Mouse (Mus musculus) limb, embryonic 12.5 days (tissue): ENCODE measurements around the gene Sema3d. TPM values are rescaled to one million over a fixed set of nuclear protein-coding genes. Genes with fewer than 3 reads are reported as not detected.

Experiments used
- ATAC-seq: fragments of 200-750 bp; cut with Nextera tagmentation; 2 replicates; pipeline ENCODE4 v1.8.0; 2017; ENCODE audit warnings: low read depth, moderate TSS enrichment; ENCODE audit not compliant: insufficient number of reproducible peaks, insufficient read depth, low FRiP score, low TSS enrichment
- H3K27ac ChIP-seq: fragments of 300-500 bp; sonication (generic); 2 replicates; pipeline ENCODE4 v1.5.1; 2016; ENCODE audit warnings: mild to moderate bottlenecking, moderate library complexity
- H3K27me3 ChIP-seq: fragments of 300-500 bp; sonication (generic); 2 replicates; pipeline ENCODE4 v1.6.1; 2016; ENCODE audit warnings: mild to moderate bottlenecking, moderate library complexity
- H3K36me3 ChIP-seq: fragments of 300-500 bp; sonication (generic); 2 replicates; pipeline ENCODE4 v1.6.1; 2016; ENCODE audit warnings: mild to moderate bottlenecking, moderate library complexity
- H3K4me1 ChIP-seq: fragments of 300-500 bp; sonication (generic); replicated peaks from 2 replicates; pipeline ENCODE4 v1.6.1; 2016
- H3K4me2 ChIP-seq: fragments of 300-500 bp; sonication (generic); 2 replicates; pipeline ENCODE4 v1.6.1; 2016; ENCODE audit warnings: mild to moderate bottlenecking, moderate library complexity
- H3K4me3 ChIP-seq: fragments of 300-500 bp; sonication (generic); replicated peaks from 2 replicates; pipeline ENCODE4 v1.5.1; 2016; ENCODE audit warnings: mild to moderate bottlenecking
- H3K9ac ChIP-seq: fragments of 300-500 bp; sonication (generic); replicated peaks from 2 replicates; pipeline ENCODE4 v1.6.1; 2016; ENCODE audit warnings: mild to moderate bottlenecking, moderate library complexity
- H3K9me3 ChIP-seq: fragments of 300-500 bp; sonication (generic); 2 replicates; pipeline ENCODE4 v1.6.1; 2016; ENCODE audit warnings: mild to moderate bottlenecking, moderate library complexity
- WGBS: fragments of 180-500 bp; shearing (Covaris S2); methylation state at CpG from one replicate; pipeline ENCODE4 v1.1.7; 2016; 5-methylcytosine and 5-hydroxymethylcytosine counted together
- polyA plus RNA-seq: library from polyadenylated mRNA; unstranded; fragments of >200 nt; fragmentation: Nextera tagmentation; extraction: Ambion mirVana; gene quantifications from 2 replicates; pipeline ENCODE4 v1.2.1, GENCODE M21; 2016

Sema3d gene
- 20.7 and 23.2 TPM in 2 replicates for polyA plus RNA-seq

- WGBS, result 1% methylated on average over 49 of the region's 49 CpGs
- peak within 1 kb of the TSS; percentile 73 for H3K9ac ChIP-seq
- no peaks in the 10 kb centered on the region for H3K36me3 ChIP-seq
- ATAC-seq, result peak; percentile 90
- peak within 1 kb of the TSS; percentile 59; the same call in 1 of the 2 replicates for H3K27ac ChIP-seq
- H3K4me1 ChIP-seq, result 0 out of 2 replicates have a peak, but pooled peaks cover 4% of the 10 kb centered on the region
- H3K9me3 ChIP-seq, result no peaks in the 10 kb centered on the region
- peaks cover 17% of the 10 kb centered on the region for H3K27me3 ChIP-seq
- peak within 1 kb of the TSS; percentile 58 for H3K4me3 ChIP-seq
- peak within 1 kb of the TSS; percentile 83 for H3K4me2 ChIP-seq
These were observed at the start of gene Sema3d for GRCm38 (mm10) chr5:12383133-12383959. Gene Sema3d, plus strand, starts transcription at chr5:12383385.

GRCm38 (mm10) chr5:12377261-12377660 lies 5.9 kb upstream of the Sema3d start:
- H3K4me3 ChIP-seq, result no peak overlapping the region
- no peak overlapping the region for H3K4me2 ChIP-seq
- H3K9ac ChIP-seq, result no peak overlapping the region
- no peaks in the 10 kb centered on the region for H3K27me3 ChIP-seq
- no peaks in the 10 kb centered on the region for H3K36me3 ChIP-seq
- H3K4me1 ChIP-seq, result no peaks in the 10 kb centered on the region
- no peak overlapping the region for H3K27ac ChIP-seq
- WGBS, result 51% methylated on average over 1 of the region's 1 CpGs
- no peaks in the 10 kb centered on the region for H3K9me3 ChIP-seq
- ATAC-seq, result no peak

GRCm38 (mm10) chr5:12378900-12379299 lies 4.3 kb upstream of the Sema3d start:
- no peak overlapping the region for H3K4me3 ChIP-seq
- peaks cover 3% of the 10 kb centered on the region; the same call in 1 of the 2 replicates for H3K27me3 ChIP-seq
- no peak overlapping the region for H3K27ac ChIP-seq
- H3K9me3 ChIP-seq, result no peaks in the 10 kb centered on the region
- H3K4me2 ChIP-seq, result no peak overlapping the region
- ATAC-seq, result no peak
- 56% methylated on average over 5 of the region's 5 CpGs for WGBS
- no peaks in the 10 kb centered on the region for H3K4me1 ChIP-seq
- H3K9ac ChIP-seq, result no peak overlapping the region
- H3K36me3 ChIP-seq, result no peaks in the 10 kb centered on the region

GRCm38 (mm10) chr5:12382010-12382409 lies 1.2 kb upstream of the Sema3d start:
- Histone ChIP-seq H3K4me1 (0 out of 2 replicates have a peak, but pooled peaks cover 4% of the 10 kb centered on the region), H3K9me3 (no peaks in the 10 kb centered on the region), H3K4me3 (no peak overlapping the region), H3K4me2 (no peak overlapping the region), H3K27ac (no peak overlapping the region), H3K36me3 (no peaks in the 10 kb centered on the region), H3K27me3 (peaks cover 17% of the 10 kb centered on the region), H3K9ac (no peak overlapping the region)
- ATAC-seq, result no peak
- WGBS, result 79% methylated on average over 5 of the region's 5 CpGs

GRCm38 (mm10) chr5:12383960-12384285 lies 738 bp downstream of the Sema3d start:
- peaks cover 17% of the 10 kb centered on the region for H3K27me3 ChIP-seq
- 0 out of 2 replicates have a peak overlapping the region, but pooled peaks have one; percentile 59 for H3K27ac ChIP-seq
- peak overlapping the region; percentile 58 for H3K4me3 ChIP-seq
- ATAC-seq, result no peak
- H3K36me3 ChIP-seq, result no peaks in the 10 kb centered on the region
- H3K4me2 ChIP-seq, result peak overlapping the region; percentile 83
- peak overlapping the region; percentile 73 for H3K9ac ChIP-seq
- WGBS, result under 1% methylated on average over 10 of the region's 10 CpGs
- H3K4me1 ChIP-seq, result 0 out of 2 replicates have a peak, but pooled peaks cover 4% of the 10 kb centered on the region
- no peaks in the 10 kb centered on the region for H3K9me3 ChIP-seq

GRCm38 (mm10) chr5:12392667-12393066 lies 9.5 kb downstream of the Sema3d start:
- Histone ChIP-seq H3K9me3 (no peaks in the 10 kb centered on the region), H3K4me3 (no peak overlapping the region), H3K27me3 (no peaks in the 10 kb centered on the region), H3K27ac (no peak overlapping the region), H3K4me1 (no peaks in the 10 kb centered on the region), H3K9ac (no peak overlapping the region), H3K36me3 (no peaks in the 10 kb centered on the region), H3K4me2 (no peak overlapping the region)
- 80% methylated on average over 5 of the region's 5 CpGs for WGBS
- ATAC-seq, result no peak

- no peaks in the 10 kb centered on the region for H3K36me3 ChIP-seq
- no peaks in the 10 kb centered on the region for H3K9me3 ChIP-seq
- no peak for ATAC-seq
- no peak overlapping the region for H3K4me2 ChIP-seq
- no peak overlapping the region for H3K4me3 ChIP-seq
- H3K9ac ChIP-seq, result no peak overlapping the region
- H3K27ac ChIP-seq, result no peak overlapping the region
- H3K4me1 ChIP-seq, result no peaks in the 10 kb centered on the region
- 79% methylated on average over 2 of the region's 2 CpGs for WGBS
- H3K27me3 ChIP-seq, result no peaks in the 10 kb centered on the region
These were observed 16.1 kb downstream of the Sema3d start for GRCm38 (mm10) chr5:12399271-12399670.

GRCm38 (mm10) chr5:12404229-12404628 lies 21.0 kb downstream of the Sema3d start:
- Histone ChIP-seq H3K4me1 (no peaks in the 10 kb centered on the region), H3K27me3 (no peaks in the 10 kb centered on the region), H3K36me3 (no peaks in the 10 kb centered on the region), H3K4me3 (no peak overlapping the region), H3K9ac (no peak overlapping the region), H3K4me2 (no peak overlapping the region), H3K9me3 (no peaks in the 10 kb centered on the region), H3K27ac (no peak overlapping the region)
- no peak for ATAC-seq

GRCm38 (mm10) chr5:12412595-12412994 lies 29.4 kb downstream of the Sema3d start:
- no peak overlapping the region for H3K4me2 ChIP-seq
- 0 out of 2 replicates have a peak, but pooled peaks cover 8% of the 10 kb centered on the region for H3K4me1 ChIP-seq
- no peaks in the 10 kb centered on the region for H3K36me3 ChIP-seq
- peak; percentile 52; the same call in 1 of the 2 replicates for ATAC-seq
- H3K27me3 ChIP-seq, result no peaks in the 10 kb centered on the region
- no peak overlapping the region for H3K27ac ChIP-seq
- no peak overlapping the region for H3K4me3 ChIP-seq
- 60% methylated on average over 3 of the region's 3 CpGs for WGBS
- H3K9ac ChIP-seq, result no peak overlapping the region
- no peaks in the 10 kb centered on the region for H3K9me3 ChIP-seq

GRCm38 (mm10) chr5:12423264-12423663 lies 40.1 kb downstream of the Sema3d start:
- Histone ChIP-seq H3K4me2 (no peak overlapping the region), H3K36me3 (no peaks in the 10 kb centered on the region), H3K9me3 (no peaks in the 10 kb centered on the region), H3K4me1 (0 out of 2 replicates have a peak, but pooled peaks cover 3% of the 10 kb centered on the region), H3K9ac (no peak overlapping the region), H3K4me3 (no peak overlapping the region), H3K27me3 (no peaks in the 10 kb centered on the region), H3K27ac (no peak overlapping the region)
- 29% methylated on average over 5 of the region's 5 CpGs for WGBS
- ATAC-seq, result no peak

GRCm38 (mm10) chr5:12441737-12442136 lies 58.6 kb downstream of the Sema3d start:
- Histone ChIP-seq H3K27ac (no peak overlapping the region), H3K36me3 (no peaks in the 10 kb centered on the region), H3K4me1 (peaks cover 5% of the 10 kb centered on the region; the same call in 1 of the 2 replicates), H3K9ac (no peak overlapping the region), H3K9me3 (no peaks in the 10 kb centered on the region), H3K27me3 (no peaks in the 10 kb centered on the region), H3K4me3 (no peak overlapping the region), H3K4me2 (no peak overlapping the region)
- 7% methylated on average over 1 of the region's 1 CpGs for WGBS
- ATAC-seq, result peak; percentile 92
